Mouse (Mus musculus): ENCODE data around the gene Trio. TPM values are rescaled to one million over a fixed set of nuclear protein-coding genes. Genes with fewer than 3 reads are reported as not detected.

The Trio gene
- 5.4 and 17.5 TPM in 2 replicates for polyA plus RNA-seq (2012; rRNA removed)

DNA sequence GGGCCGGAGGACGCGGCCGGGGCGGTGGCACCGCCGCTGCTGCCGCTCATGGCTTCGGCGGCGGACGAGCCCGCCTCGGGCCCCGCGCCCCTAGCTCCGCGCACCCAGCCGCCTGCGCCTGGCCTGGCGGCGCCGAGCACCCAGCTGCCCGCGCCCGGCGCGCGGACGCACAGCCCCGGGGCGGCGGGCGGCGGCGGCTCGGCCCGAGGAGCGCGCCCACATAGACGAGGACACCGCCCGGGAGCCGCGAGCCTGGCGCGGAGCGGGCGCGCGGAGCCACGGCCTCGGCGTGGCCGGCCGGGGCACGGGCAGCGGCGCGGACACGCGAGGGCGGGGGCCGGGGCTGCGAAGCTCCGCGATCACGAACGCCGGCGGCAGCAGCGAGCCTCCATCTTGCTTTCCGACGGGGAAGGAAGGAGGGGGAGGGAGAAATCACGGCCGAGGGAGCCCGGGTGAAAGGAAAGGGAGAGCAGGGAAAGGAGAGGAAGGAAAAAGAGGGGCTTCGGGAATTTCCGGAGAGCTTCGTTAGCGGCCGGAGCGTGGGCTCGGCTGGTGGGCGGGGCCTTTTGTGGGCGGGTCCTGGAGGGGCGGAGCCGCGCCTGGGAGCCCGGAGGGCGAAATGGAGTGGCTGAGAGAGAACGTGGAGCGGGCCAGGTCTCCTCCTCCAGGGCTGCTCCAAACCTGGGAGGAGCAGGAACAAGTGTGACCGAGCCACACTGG, at the start of gene Trio:
Gene Trio (minus strand): TSS at position 402 of the 720 bp plus-strand sequence.
- TF ChIP-seq CTCF (IDR thresholded peaks at IDR 0.05; ENCODE audit: extremely low read depth, insufficient read length, insufficient replicate concordance, low read depth, low read length) (no peak), POLR2A (IDR thresholded peaks at IDR 0.05; ENCODE audit: low read depth, low read length) (no peak)
- peaks cover 7% of the 10 kb centered on the region; the same call in 1 of the 2 replicates for H3K4me1 ChIP-seq (ENCODE audit: control insufficient read depth, insufficient read depth, insufficient read length, low read length)
- H3K27ac ChIP-seq (ENCODE audit: insufficient read depth, low read depth, low read length) = peak within 1 kb of the TSS; percentile 62
- peaks cover 6% of the 10 kb centered on the region for H3K27me3 ChIP-seq (ENCODE audit: control insufficient read depth, insufficient read depth, low read length)
- WGBS = 4% methylated on average over 94 of the region's 94 CpGs
- H3K36me3 ChIP-seq (ENCODE audit: control insufficient read depth, insufficient read depth, low read length) = no peaks in the 10 kb centered on the region
- H3K4me3 ChIP-seq (ENCODE audit: low read depth, low read length) = peak within 1 kb of the TSS; percentile 80

DNA sequence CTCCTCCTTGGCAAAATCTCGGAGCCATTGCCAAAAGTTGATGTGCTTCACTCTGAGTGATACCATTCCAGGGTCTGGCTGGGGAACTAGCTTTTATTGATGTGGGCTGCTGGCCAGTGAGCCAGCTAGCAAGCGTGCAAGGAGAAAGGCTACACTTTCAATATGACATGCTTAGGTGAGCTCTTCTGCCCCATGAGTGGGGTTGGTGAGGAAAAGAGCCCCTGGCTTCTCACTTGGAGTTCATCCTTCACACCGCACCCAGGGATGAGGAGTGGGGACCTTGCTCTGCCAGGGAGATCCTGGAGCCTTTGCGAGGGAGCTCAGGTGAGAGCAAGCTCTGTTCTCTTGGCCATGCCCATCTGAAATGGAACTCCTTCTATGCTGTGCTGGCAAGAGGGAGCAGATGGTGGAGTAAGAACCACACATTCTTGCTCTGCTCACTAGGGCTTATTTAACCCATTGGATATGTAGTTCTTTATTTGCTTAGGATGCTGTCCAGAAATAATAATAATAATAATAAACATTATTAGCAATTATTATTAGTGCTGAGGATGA, 48.8 kb upstream of the Trio start:
- H3K27ac ChIP-seq (ENCODE audit: insufficient read depth, low read depth, low read length) = no peak overlapping the region
- TF ChIP-seq CTCF (IDR thresholded peaks at IDR 0.05; ENCODE audit: extremely low read depth, insufficient read length, insufficient replicate concordance, low read depth, low read length) = no peak
- no peak overlapping the region for H3K4me3 ChIP-seq (ENCODE audit: low read depth, low read length)
- no peaks in the 10 kb centered on the region for H3K4me1 ChIP-seq (ENCODE audit: control insufficient read depth, insufficient read depth, insufficient read length, low read length)
- H3K36me3 ChIP-seq (ENCODE audit: control insufficient read depth, insufficient read depth, low read length) = no peaks in the 10 kb centered on the region
- H3K27me3 ChIP-seq (ENCODE audit: control insufficient read depth, insufficient read depth, low read length) = no peaks in the 10 kb centered on the region
- 80% methylated on average over 4 of the region's 4 CpGs for WGBS

GRCm38 (mm10) chr15:28071601-28072000, 46.0 kb upstream of the Trio start:
- Histone ChIP-seq H3K27ac (ENCODE audit: insufficient read depth, low read depth, low read length) (no peak overlapping the region), H3K27me3 (ENCODE audit: control insufficient read depth, insufficient read depth, low read length) (no peaks in the 10 kb centered on the region), H3K4me1 (ENCODE audit: control insufficient read depth, insufficient read depth, insufficient read length, low read length) (no peaks in the 10 kb centered on the region), H3K36me3 (ENCODE audit: control insufficient read depth, insufficient read depth, low read length) (no peaks in the 10 kb centered on the region), H3K4me3 (ENCODE audit: low read depth, low read length) (no peak overlapping the region)
- TF ChIP-seq CTCF (IDR thresholded peaks at IDR 0.05; ENCODE audit: extremely low read depth, insufficient read length, insufficient replicate concordance, low read depth, low read length) = no peak
- TF ChIP-seq POLR2A (IDR thresholded peaks at IDR 0.05; ENCODE audit: low read depth, low read length) = no peak
- 53% methylated on average over 7 of the region's 7 CpGs for WGBS

- no peaks in the 10 kb centered on the region for H3K27me3 ChIP-seq (ENCODE audit: control insufficient read depth, insufficient read depth, low read length)
- H3K27ac ChIP-seq (ENCODE audit: insufficient read depth, low read depth, low read length) = no peak overlapping the region
- WGBS = 10% methylated on average over 12 of the region's 12 CpGs
- H3K36me3 ChIP-seq (ENCODE audit: control insufficient read depth, insufficient read depth, low read length) = no peaks in the 10 kb centered on the region
- H3K4me3 ChIP-seq (ENCODE audit: low read depth, low read length) = no peak overlapping the region
- no peaks in the 10 kb centered on the region for H3K4me1 ChIP-seq (ENCODE audit: control insufficient read depth, insufficient read depth, insufficient read length, low read length)
- TF ChIP-seq CTCF (IDR thresholded peaks at IDR 0.05; ENCODE audit: extremely low read depth, insufficient read length, insufficient replicate concordance, low read depth, low read length) = no peak
- TF ChIP-seq POLR2A (IDR thresholded peaks at IDR 0.05; ENCODE audit: low read depth, low read length) = no peak
Measured at GRCm38 (mm10) chr15:28070771-28071419, 45.2 kb upstream of the Trio start.

DNA sequence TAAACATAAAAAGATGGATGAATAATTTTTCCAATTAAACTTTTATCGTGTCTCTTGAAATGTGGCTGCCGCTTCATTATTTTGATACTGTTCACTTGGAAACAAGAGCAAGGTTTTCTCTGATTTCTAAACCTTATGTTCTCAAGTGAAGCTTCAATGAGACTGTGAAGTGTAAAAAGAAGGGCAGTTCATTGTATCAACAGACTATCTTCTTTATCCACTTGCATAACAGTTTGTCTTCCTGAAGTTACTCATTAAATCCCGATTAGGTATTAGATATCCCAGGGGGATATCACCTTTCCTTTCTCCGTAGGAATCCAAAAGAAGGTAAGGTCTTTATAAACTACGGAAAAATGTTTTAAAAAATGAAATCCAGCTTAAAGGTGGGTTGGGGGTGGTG, 44.6 kb upstream of the Trio start:
- Histone ChIP-seq H3K4me1 (ENCODE audit: control insufficient read depth, insufficient read depth, insufficient read length, low read length) (no peaks in the 10 kb centered on the region), H3K36me3 (ENCODE audit: control insufficient read depth, insufficient read depth, low read length) (no peaks in the 10 kb centered on the region), H3K27ac (ENCODE audit: insufficient read depth, low read depth, low read length) (no peak overlapping the region), H3K27me3 (ENCODE audit: control insufficient read depth, insufficient read depth, low read length) (no peaks in the 10 kb centered on the region), H3K4me3 (ENCODE audit: low read depth, low read length) (no peak overlapping the region)
- 59% methylated on average over 5 of the region's 5 CpGs for WGBS
- no peak for TF ChIP-seq CTCF (IDR thresholded peaks at IDR 0.05; ENCODE audit: extremely low read depth, insufficient read length, insufficient replicate concordance, low read depth, low read length)
- no peak for TF ChIP-seq POLR2A (IDR thresholded peaks at IDR 0.05; ENCODE audit: low read depth, low read length)

DNA sequence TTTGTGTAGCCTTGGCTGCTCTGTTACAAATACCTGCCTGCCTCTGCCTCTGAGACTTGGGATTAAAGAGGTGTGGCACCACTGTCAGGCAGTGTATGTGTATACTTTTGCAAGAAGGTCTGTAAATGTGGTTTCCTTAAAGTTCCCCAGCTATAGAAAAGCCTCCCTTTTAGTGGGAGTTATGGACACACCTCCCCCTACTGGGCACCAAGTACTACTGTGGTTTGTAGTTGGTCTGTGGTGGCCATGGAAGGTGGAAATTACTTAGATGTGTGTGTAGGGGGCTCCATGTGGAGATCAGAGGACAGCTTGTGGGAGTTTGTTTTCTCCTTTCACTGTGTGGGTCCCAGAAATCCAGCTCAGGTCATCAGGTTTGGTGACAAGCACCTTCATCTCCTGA, 41.7 kb upstream of the Trio start:
- no peak overlapping the region for H3K4me3 ChIP-seq (ENCODE audit: low read depth, low read length)
- no peaks in the 10 kb centered on the region for H3K4me1 ChIP-seq (ENCODE audit: control insufficient read depth, insufficient read depth, insufficient read length, low read length)
- H3K27me3 ChIP-seq (ENCODE audit: control insufficient read depth, insufficient read depth, low read length) = no peaks in the 10 kb centered on the region
- H3K27ac ChIP-seq (ENCODE audit: insufficient read depth, low read depth, low read length) = no peak overlapping the region
- H3K36me3 ChIP-seq (ENCODE audit: control insufficient read depth, insufficient read depth, low read length) = no peaks in the 10 kb centered on the region
- TF ChIP-seq POLR2A (IDR thresholded peaks at IDR 0.05; ENCODE audit: low read depth, low read length) (no peak), CTCF (IDR thresholded peaks at IDR 0.05; ENCODE audit: extremely low read depth, insufficient read length, insufficient replicate concordance, low read depth, low read length) (no peak)

GRCm38 (mm10) chr15:28066468-28066867, 40.8 kb upstream of the Trio start:
- TF ChIP-seq POLR2A (IDR thresholded peaks at IDR 0.05; ENCODE audit: low read depth, low read length) (no peak), CTCF (IDR thresholded peaks at IDR 0.05; ENCODE audit: extremely low read depth, insufficient read length, insufficient replicate concordance, low read depth, low read length) (no peak)

More at GRCm38 (mm10) chr15:28066468-28066867, 40.8 kb upstream of the Trio start:
- no peaks in the 10 kb centered on the region for H3K4me1 ChIP-seq (ENCODE audit: control insufficient read depth, insufficient read depth, insufficient read length, low read length)
- no peaks in the 10 kb centered on the region for H3K36me3 ChIP-seq (ENCODE audit: control insufficient read depth, insufficient read depth, low read length)
- 74% methylated on average over 2 of the region's 2 CpGs for WGBS
- H3K27me3 ChIP-seq (ENCODE audit: control insufficient read depth, insufficient read depth, low read length) = no peaks in the 10 kb centered on the region
- no peak overlapping the region for H3K27ac ChIP-seq (ENCODE audit: insufficient read depth, low read depth, low read length)
- H3K4me3 ChIP-seq (ENCODE audit: low read depth, low read length) = no peak overlapping the region
